Mouse (Mus musculus) spleen, embryonic (tissue): ENCODE data around the gene Drg2.
"Not testable (repeated sequence)": the region's sequence is repeated elsewhere in the genome, so short reads cannot be mapped to it uniquely, and the experiment has no call there.

ENCODE experiments used
- CTCF ChIA-PET: fragments of 350-600 bp; sonication (Branson Sonifier 250); formaldehyde crosslinking; loops from one replicate; lab custom pipeline; 2022; lab: Charles Lee

Drg2 gene

GRCm38 (mm10) chr11:60454080-60454744 is at the start of gene Drg2:
Gene Drg2 (plus strand): TSS chr11:60454591.
- CTCF ChIA-PET: no interaction called here

- CTCF ChIA-PET: no interaction called here
These were observed 47.8 kb upstream of the Drg2 start for GRCm38 (mm10) chr11:60406606-60407005.

- CTCF ChIA-PET: interaction anchor here (1.3 kb wide), 1 partner anchor 212 kb away, joined by 3 read pairs; no protein-coding TSS in a partner anchor
These were observed 42.2 kb upstream of the Drg2 start for GRCm38 (mm10) chr11:60412173-60412572.

DNA sequence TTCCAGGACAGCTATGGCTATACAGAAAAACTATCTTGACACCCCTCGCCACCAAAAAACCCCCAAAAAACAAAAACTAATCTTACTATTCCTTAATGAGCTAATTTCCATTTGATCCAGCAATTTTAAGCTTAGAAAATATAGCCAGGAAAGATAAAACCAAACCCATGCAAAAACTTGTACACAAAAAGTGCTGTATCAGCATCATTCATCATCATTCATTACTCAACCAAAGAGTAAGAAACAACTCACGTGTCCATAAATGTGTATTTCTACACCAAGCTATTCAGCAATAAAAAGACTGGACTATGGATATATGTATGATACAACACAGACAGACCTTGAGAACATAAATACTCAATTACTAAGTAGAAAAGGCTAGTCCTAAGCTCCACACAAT is 41.5 kb upstream of the Drg2 start:
- CTCF ChIA-PET: no interaction called here

GRCm38 (mm10) chr11:60416590-60416962 is 37.8 kb upstream of the Drg2 start:
- CTCF ChIA-PET: no interaction called here

DNA sequence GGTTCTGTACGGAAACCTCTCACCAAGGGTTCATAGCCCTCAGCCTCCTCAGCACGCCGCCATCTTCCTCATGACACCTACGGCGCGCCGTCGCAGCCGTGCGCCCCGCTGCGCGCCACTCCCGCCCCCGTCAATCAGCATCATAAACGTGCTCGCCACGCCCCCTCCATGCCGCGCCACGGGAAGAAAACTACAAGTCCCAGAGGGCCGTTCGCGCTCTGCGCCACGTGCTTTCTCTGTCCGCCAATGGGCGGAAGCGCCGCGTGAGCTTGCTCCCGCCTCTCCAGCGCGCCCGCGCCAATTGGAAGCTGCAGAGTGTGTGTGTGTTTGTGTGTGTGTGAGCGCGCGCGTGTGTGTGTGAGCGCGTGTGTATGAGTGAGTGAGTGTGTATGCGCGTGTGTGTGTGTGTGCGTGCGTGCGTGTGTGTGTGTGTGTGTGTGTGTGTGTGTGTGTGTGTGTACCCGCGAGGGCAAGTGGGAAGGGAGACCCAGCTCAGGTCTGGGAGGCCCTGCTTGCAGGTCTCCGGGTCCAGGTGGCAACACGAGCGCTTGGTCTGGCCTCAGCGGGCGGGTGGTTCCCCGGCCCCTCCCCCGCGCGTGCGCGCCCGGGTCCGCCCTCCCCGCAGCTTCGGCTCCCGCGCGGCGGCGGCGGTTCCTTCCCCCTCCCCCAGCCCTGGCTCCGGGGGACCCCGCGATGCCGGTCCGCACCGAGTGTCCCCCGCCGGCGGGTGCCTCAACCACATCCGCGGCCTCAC is 37.3 kb upstream of the Drg2 start, which contains the start of gene Gid4:
Gene Gid4, plus strand, starts transcription at position 183 of the 754 bp plus-strand sequence.
- CTCF ChIA-PET: interaction anchor here (0.7 kb wide), 1 partner anchor 168 kb away, joined by 16 read pairs; no protein-coding TSS in a partner anchor

GRCm38 (mm10) chr11:60417717-60418472 is 36.5 kb upstream of the Drg2 start, which contains the start of gene Atpaf2:
Gene Atpaf2 (minus strand): TSS chr11:60418457.
- CTCF ChIA-PET: interaction anchor here (0.7 kb wide), 1 partner anchor 169 kb away, joined by 16 read pairs; no protein-coding TSS in a partner anchor

DNA sequence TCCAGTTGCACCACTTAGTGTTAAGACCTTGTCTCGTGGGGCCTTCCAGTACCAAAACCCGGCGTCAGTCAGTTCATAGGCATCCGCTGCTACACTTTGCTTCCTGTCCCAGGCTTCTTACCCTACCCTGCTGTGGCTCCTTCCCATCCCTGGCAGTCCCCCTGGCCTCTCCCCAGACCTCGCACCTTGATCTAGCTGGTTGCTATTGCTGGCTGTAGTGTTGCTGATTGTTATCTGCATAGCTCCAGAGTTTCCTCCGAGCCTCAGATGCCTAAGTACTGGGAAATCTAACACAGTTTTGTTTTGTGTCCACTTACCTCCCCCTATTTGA is 36.0 kb upstream of the Drg2 start:
- CTCF ChIA-PET: no interaction called here

DNA sequence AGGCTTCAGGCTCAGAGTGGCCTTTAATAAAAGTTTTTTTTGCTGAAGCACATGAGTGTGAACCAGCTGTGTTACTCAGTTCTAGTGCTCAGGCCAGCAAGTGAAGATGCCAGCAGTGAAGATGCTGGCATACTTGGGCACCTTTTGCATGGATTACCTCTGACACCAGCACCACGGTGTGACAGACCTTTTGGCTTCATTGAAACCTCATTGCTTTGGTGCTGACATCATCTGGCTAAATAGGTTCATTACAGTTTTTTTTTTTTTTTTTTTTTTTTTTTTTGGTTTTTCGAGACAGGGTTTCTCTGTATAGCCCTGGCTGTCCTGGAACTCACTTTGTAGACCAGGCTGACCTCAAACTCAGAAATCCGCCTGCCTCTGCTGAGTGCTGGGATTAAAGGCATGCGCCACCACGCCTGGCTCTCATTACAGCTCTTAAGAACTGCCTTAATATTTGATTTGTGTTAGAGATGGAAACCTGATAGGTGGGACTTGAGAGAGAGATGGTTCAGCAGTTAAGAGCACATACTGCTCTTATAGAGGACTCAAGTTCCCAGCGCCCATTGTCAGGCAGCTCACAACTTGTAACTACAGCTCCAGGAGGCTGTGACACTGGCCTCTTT is 32.2 kb upstream of the Drg2 start:
- CTCF ChIA-PET: no interaction called here

GRCm38 (mm10) chr11:60423006-60423405 is 31.4 kb upstream of the Drg2 start:
- CTCF ChIA-PET: no interaction called here

DNA sequence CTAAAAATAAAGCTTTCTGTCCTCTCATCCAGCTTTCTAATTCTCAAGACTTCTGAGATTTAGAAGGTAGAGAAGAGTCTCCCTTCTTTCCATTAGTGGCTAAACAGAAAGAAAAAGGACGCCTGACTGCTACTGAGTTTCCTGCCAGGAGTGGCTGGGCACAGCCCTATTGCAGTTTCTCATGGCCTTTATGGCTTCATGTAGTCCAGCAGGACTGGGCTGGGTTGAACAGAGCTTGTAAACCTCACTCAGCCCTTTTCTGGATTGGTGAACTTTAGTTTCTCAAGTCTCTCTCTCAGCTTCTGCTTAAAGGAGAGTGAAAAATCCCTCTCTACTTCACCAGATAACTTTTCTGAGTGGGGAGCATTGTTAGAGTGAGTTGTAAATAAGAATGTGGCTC is 28.0 kb upstream of the Drg2 start:
- CTCF ChIA-PET: no interaction called here

DNA sequence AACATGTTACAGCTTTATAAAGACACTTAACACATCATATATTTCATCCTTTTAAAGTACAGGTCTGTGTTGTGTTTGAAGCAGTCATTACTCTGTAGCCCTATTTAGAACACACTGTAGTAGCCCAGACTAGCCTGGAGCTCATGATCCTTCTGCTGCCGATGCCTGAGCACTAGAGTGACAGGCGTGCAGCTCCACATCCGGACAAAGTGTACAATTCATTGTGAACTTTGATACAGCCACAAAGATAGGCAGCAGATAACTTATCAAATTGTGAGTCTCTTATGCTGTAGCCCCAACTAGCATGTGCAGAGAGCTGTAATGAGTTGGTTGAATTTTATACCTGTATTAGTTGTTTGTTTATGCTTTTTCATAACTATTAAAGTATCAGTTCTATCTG is 26.8 kb upstream of the Drg2 start:
- CTCF ChIA-PET: interaction anchor here (0.6 kb wide), 1 partner anchor 515 kb away, joined by 3 read pairs; no protein-coding TSS in a partner anchor

GRCm38 (mm10) chr11:60433501-60433900 is 20.9 kb upstream of the Drg2 start:
- CTCF ChIA-PET: no interaction called here

GRCm38 (mm10) chr11:60435133-60435532 is 19.3 kb upstream of the Drg2 start:
- CTCF ChIA-PET: no interaction called here

GRCm38 (mm10) chr11:60436618-60437017 is 17.8 kb upstream of the Drg2 start:
- CTCF ChIA-PET: interaction anchor here (0.5 kb wide), 1 partner anchor 492 kb away, joined by 3 read pairs; no protein-coding TSS in a partner anchor

DNA sequence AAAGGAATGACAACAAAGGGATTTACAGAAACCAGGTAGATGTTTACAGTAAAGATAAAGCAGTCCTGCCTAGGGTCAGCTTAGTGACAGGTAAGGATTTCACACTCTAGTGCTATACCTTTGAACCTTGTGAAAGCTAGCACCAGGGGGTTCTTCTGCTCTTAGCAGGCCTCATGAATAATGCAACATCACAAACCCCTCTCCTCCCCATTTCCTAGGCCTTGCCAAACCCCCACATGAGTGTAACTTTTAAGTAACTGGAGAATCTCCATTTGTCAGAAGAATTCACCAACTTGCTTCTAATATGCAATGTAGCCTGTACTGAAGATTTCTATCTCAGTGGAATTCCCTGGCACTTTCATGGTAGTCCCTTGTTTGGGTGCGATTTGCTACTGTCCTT is 14.8 kb upstream of the Drg2 start:
- CTCF ChIA-PET: not testable (repeated sequence)

GRCm38 (mm10) chr11:60440176-60440575 is 14.2 kb upstream of the Drg2 start:
- CTCF ChIA-PET: no interaction called here

GRCm38 (mm10) chr11:60442896-60443295 is 11.5 kb upstream of the Drg2 start:
- CTCF ChIA-PET: no interaction called here

DNA sequence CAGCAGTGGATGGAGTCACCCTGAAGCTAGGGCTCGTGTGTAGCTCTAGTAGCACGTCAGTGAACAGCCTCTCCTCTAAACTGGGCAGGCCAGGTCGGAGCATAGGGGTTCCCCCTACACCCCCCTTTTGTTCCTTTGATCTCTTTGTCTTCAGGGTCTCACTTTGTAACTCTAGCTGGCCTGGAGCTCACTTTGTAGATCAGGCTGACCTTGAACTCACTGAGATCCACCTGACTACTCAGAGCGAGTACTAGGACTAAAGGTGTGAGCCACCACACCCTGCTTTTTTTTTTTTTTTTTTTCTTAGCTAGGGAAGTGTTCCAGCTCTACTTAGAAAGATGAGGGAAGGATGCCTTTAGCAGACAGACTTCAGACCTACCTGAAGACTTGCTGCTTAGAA is 10.4 kb upstream of the Drg2 start:
- CTCF ChIA-PET: interaction anchor here (0.6 kb wide), 1 partner anchor 358 kb away, joined by 7 read pairs; no protein-coding TSS in a partner anchor

- CTCF ChIA-PET: no interaction called here
These were observed 325 bp downstream of the Drg2 start for GRCm38 (mm10) chr11:60454745-60455087.

DNA sequence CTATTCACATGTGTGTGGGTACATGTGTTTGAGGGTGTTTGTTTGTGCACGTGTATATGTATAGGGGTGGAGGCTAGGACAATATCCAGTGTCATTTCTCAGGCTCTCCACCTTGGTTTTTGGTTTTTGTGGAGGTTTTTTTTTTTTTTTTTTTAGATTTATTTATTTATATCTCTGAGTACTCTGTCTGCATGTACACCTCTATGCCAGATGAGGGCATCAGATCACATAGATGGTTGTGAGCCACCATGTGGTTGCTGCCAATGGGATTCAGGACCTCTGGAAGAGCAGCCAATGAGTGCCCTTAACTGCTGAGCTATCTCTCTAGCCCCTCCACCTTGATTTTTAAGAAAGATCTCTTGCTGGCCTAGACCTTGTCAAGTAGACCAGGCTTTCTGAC is 3.6 kb downstream of the Drg2 start:
- CTCF ChIA-PET: no interaction called here

- CTCF ChIA-PET: no interaction called here
These were observed 11.6 kb downstream of the Drg2 start for GRCm38 (mm10) chr11:60465943-60466380.
